ENCODE assay signal across 8 mouse cellular contexts in the genomic region with DNA sequence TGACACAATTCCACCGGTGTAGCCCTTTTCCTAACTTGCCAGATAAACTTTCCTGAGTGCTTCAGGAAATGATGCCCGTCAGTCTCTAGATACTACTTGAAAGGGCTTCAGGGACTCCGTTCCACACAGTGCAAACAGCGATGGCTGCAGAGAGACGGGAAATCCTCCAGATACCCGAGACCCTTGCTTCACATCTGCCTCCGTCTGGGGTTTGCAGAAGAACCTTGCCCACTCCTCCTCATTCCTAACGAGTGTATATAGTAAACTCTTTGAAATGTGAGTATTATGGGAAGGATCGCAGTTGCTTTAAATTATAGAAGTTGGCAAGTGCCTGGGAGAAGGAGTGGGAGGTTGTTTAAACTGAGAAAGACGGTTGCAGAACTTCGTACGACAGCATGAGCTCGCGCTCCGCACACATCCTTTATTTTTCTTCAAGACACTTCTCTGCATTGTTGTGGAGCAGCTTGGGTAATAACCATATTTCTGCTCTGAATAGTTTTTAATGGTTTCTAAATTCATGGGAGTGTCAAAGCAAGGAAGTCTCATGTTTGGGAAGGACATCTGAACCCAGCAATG. TPM values are rescaled to one million over a fixed set of nuclear protein-coding genes. Genes with fewer than 3 reads are reported as not detected.
DNase-seq lines count a peak whose midpoint lies in the region; ATAC-seq and TF ChIP-seq lines count a peak whose summit lies in the region.

Gene C1qtnf7, plus strand, starts transcription at position 138 of the 576 bp plus-strand sequence.

- no peak for ATAC-seq in limb, embryonic 15.5 days (ENCODE audit: insufficient number of reproducible peaks, low FRiP score, low TSS enrichment, low read depth)
- ATAC-seq in stomach, postnatal 0 days (ENCODE audit: low FRiP score, low TSS enrichment): no peak
- ATAC-seq in erythroid progenitor cell, adult 5-6 weeks (replicated peaks; ENCODE audit: low FRiP score, poor library complexity, severe bottlenecking): no peak

- no peaks in the 10 kb centered on the region for H3K9me3 ChIP-seq in limb, embryonic 15.5 days
- H3K9me3 ChIP-seq in stomach, postnatal 0 days (ENCODE audit: control insufficient read depth, low read length): no peaks in the 10 kb centered on the region

- TF ChIP-seq CTCF in stomach, postnatal 0 days (IDR thresholded peaks at IDR 0.05; ENCODE audit: low read depth): no peak

- H3K27ac ChIP-seq in limb, embryonic 15.5 days: no peak within 1 kb of the TSS
- H3K27ac ChIP-seq in stomach, postnatal 0 days (replicated peaks): peak within 1 kb of the TSS; percentile 54; the same call in 1 of the 2 replicates

- H3K36me3 ChIP-seq in limb, embryonic 15.5 days: no peaks in the 10 kb centered on the region
- no peaks in the 10 kb centered on the region for H3K36me3 ChIP-seq in stomach, postnatal 0 days (ENCODE audit: control insufficient read depth, insufficient read depth, low read length)

- TF ChIP-seq EP300 in stomach, postnatal 0 days (optimal IDR thresholded peaks at IDR 0.05): no peak

- H3K4me1 ChIP-seq in limb, embryonic 15.5 days: peaks cover 13% of the 10 kb centered on the region
- H3K4me1 ChIP-seq in stomach, postnatal 0 days (replicated peaks; ENCODE audit: control insufficient read depth, insufficient read depth): no peaks in the 10 kb centered on the region

- H3K4me2 ChIP-seq in limb, embryonic 15.5 days: peak within 1 kb of the TSS; percentile 37
- H3K4me2 ChIP-seq in stomach, postnatal 0 days (replicated peaks; ENCODE audit: low read depth): peak within 1 kb of the TSS; percentile 51

- 24% methylated on average over 15 of the region's 15 CpGs for WGBS in limb, embryonic 15.5 days
- WGBS in stomach, postnatal 0 days: 26% methylated on average over 15 of the region's 15 CpGs

- peak; percentile 5 to 31 for DNase-seq in frontal cortex, postnatal 36 days (ENCODE audit: low spot score in 2 of 2)
- no peak for DNase-seq in frontal cortex, postnatal 25 days (ENCODE audit: low spot score in 2 of 2)
- DNase-seq in right cerebral cortex, adult 18-20 months: peak; percentile 13
- DNase-seq in right cerebral cortex, postnatal 14 days: no peak
- no peak for DNase-seq in stomach, postnatal 0 days (ENCODE audit: low spot score)
- no peak for DNase-seq in adrenal gland, postnatal 14 days

- no peak within 1 kb of the TSS for H3K9ac ChIP-seq in limb, embryonic 15.5 days
- H3K9ac ChIP-seq in stomach, postnatal 0 days (ENCODE audit: low read length): peak within 1 kb of the TSS; percentile 38; the same call in 1 of the 2 replicates

- H3K4me3 ChIP-seq in limb, embryonic 15.5 days: peak within 1 kb of the TSS; percentile 21
- peak within 1 kb of the TSS; percentile 37 for H3K4me3 ChIP-seq in stomach, postnatal 0 days (ENCODE audit: low read depth, low read length)

- peaks cover 5% of the 10 kb centered on the region; the same call in 1 of the 2 replicates for H3K27me3 ChIP-seq in limb, embryonic 15.5 days
- H3K27me3 ChIP-seq in stomach, postnatal 0 days (ENCODE audit: control insufficient read depth, insufficient read depth, low read length): no peaks in the 10 kb centered on the region

RNA-seq across cellular contexts. Expression of gene C1qtnf7, which starts in this region (rescaled TPM):
- 8.3 and 9.1 TPM in 2 replicates for polyA plus RNA-seq in limb, embryonic 15.5 days (2015; fragmentation: Nextera tagmentation; extraction: Ambion mirVana)
- 15.4 and 20.4 TPM in 2 replicates for polyA plus RNA-seq in stomach, postnatal 0 days (2015; fragmentation: Nextera tagmentation; extraction: Ambion mirVana)
- total RNA-seq in adrenal gland, postnatal 14 days (2021): 5.9 and 7.2 TPM in 2 replicates
- total RNA-seq in erythroid progenitor cell, adult 5-6 weeks (2015; ENCODE audit: low replicate concordance): not detected in 2 replicates
- not detected in 2 replicates for total RNA-seq in erythroid progenitor cell, adult 5-6 weeks (2017; ENCODE audit: low replicate concordance)

Comparison
In these comparisons a context has a peak if more than half of its experiments do, and no peak if none do; other contexts are left out.
1. DNase-seq: peak in frontal cortex, postnatal 36 days (2 of 2) and right cerebral cortex, adult 18-20 months (single experiment); none in frontal cortex, postnatal 25 days (0 of 2), right cerebral cortex, postnatal 14 days (single experiment), stomach, postnatal 0 days (single experiment) and adrenal gland, postnatal 14 days (single experiment).